Mouse (Mus musculus) neural tube, embryonic 14.5 days (tissue): ENCODE measurements at regions not wholly inside any gene's neighbourhood (a gene's known extent, or its start where the extent isn't known, plus 50 kb on each side); places are given as distances from the start of the nearest gene placed in this dataset.
"Not testable (repeated sequence)": the region's sequence is repeated elsewhere in the genome, so short reads cannot be mapped to it uniquely, and the experiment has no call there.

Source experiments
- ATAC-seq: fragments of 200-750 bp; cut with Nextera tagmentation; 2 replicates; pipeline ENCODE4 v1.8.0; 2017; ENCODE audit warnings: low read depth, mild to moderate bottlenecking, moderate TSS enrichment, moderate library complexity
- H3K27ac ChIP-seq: fragments of 300-500 bp; sonication (generic); 2 replicates; pipeline ENCODE4 v1.5.1; 2014; ENCODE audit warnings: low read depth, mild to moderate bottlenecking, control low read depth, low read length, moderate library complexity, mixed read lengths
- H3K27me3 ChIP-seq: fragments of 300-500 bp; sonication (generic); 2 replicates; pipeline ENCODE4 v1.6.1; 2014; ENCODE audit warnings: low read length; ENCODE audit not compliant: control insufficient read depth, insufficient read depth
- H3K36me3 ChIP-seq: fragments of 300-500 bp; sonication (generic); 2 replicates; pipeline ENCODE4 v1.6.1; 2014; ENCODE audit warnings: low read length, mixed read lengths; ENCODE audit not compliant: control insufficient read depth, insufficient read depth
- H3K4me1 ChIP-seq: fragments of 300-500 bp; sonication (generic); 2 replicates; pipeline ENCODE4 v1.6.1; 2014; ENCODE audit warnings: low read length; ENCODE audit not compliant: control insufficient read depth, insufficient read depth
- H3K4me2 ChIP-seq: fragments of 300-500 bp; sonication (generic); 2 replicates; pipeline ENCODE4 v1.6.1; 2014; ENCODE audit warnings: mild to moderate bottlenecking, low read depth, low read length, control low read depth
- H3K4me3 ChIP-seq: fragments of 300-500 bp; sonication (generic); 2 replicates; pipeline ENCODE4 v1.5.1; 2014; ENCODE audit warnings: low read depth, low read length, control low read depth, mixed read lengths
- H3K9ac ChIP-seq: fragments of 300-500 bp; sonication (generic); replicated peaks from 2 replicates; pipeline ENCODE4 v1.6.1; 2014; ENCODE audit warnings: low read depth, mild to moderate bottlenecking, control low read depth, low read length, mixed read lengths
- H3K9me3 ChIP-seq: fragments of 300-500 bp; sonication (generic); 2 replicates; pipeline ENCODE4 v1.6.1; 2016; ENCODE audit warnings: low read length; ENCODE audit not compliant: control insufficient read depth
- WGBS: fragments of 180-500 bp; shearing (Covaris S2); extraction: QIAGEN DNeasy Blood & Tissue Kit; methylation state at CpG from one replicate; pipeline ENCODE4 v1.1.7; 2014; 5-methylcytosine and 5-hydroxymethylcytosine counted together

GRCm38 (mm10) chr7:63997997-63998396 lies 59.3 kb upstream of the Klf13 start:
- no peak overlapping the region for H3K9ac ChIP-seq
- no peaks in the 10 kb centered on the region for H3K9me3 ChIP-seq

DNA sequence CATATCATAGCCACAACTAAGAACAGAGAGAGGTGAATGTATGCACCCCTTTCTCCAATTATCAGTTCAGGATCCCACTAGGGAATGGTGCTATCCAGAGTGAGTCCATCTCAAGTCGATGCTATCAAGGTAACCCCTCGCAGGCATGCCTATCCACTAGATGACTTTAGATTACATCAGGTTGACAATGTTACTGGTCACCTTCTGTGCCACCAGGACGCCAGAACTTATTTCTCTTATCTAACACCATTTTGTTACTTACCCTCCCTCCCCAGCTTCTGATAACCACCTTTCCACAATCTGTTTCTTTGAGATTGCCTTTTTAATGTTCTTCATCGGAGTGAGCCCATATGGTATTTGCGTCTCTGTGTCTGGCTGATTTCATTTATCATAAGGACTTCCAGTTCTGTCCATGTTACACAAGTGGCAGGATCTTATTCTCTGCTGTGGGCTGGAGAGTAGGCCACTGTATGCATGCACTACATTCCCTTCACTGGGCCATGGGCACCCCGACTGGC lies 57.9 kb upstream of the Klf13 start:
- Histone ChIP-seq H3K4me3 (no peak overlapping the region), H3K4me2 (no peak overlapping the region), H3K36me3 (no peaks in the 10 kb centered on the region), H3K4me1 (no peaks in the 10 kb centered on the region), H3K9me3 (no peaks in the 10 kb centered on the region), H3K27ac (no peak overlapping the region), H3K9ac (no peak overlapping the region), H3K27me3 (no peaks in the 10 kb centered on the region)
- 90% methylated on average over 6 of the region's 6 CpGs for WGBS
- no peak for ATAC-seq

More at GRCm38 (mm10) chr7:63997997-63998396, 59.3 kb upstream of the Klf13 start:
- H3K4me3 ChIP-seq: no peak overlapping the region
- no peak overlapping the region for H3K27ac ChIP-seq
- ATAC-seq: no peak
- no peaks in the 10 kb centered on the region for H3K36me3 ChIP-seq
- H3K4me1 ChIP-seq: no peaks in the 10 kb centered on the region
- WGBS: 70% methylated on average over 3 of the region's 3 CpGs
- no peak overlapping the region for H3K4me2 ChIP-seq
- no peaks in the 10 kb centered on the region for H3K27me3 ChIP-seq

- WGBS: 93% methylated on average over 3 of the region's 3 CpGs
- ATAC-seq: no peak
- no peaks in the 10 kb centered on the region for H3K27me3 ChIP-seq
- H3K27ac ChIP-seq: no peak overlapping the region
- no peak overlapping the region for H3K4me3 ChIP-seq
- no peak overlapping the region for H3K4me2 ChIP-seq
- H3K9ac ChIP-seq: no peak overlapping the region
- no peaks in the 10 kb centered on the region for H3K4me1 ChIP-seq
- no peaks in the 10 kb centered on the region for H3K9me3 ChIP-seq
- no peaks in the 10 kb centered on the region for H3K36me3 ChIP-seq
These were observed 56.7 kb upstream of the Klf13 start for GRCm38 (mm10) chr7:63995255-63995980.

DNA sequence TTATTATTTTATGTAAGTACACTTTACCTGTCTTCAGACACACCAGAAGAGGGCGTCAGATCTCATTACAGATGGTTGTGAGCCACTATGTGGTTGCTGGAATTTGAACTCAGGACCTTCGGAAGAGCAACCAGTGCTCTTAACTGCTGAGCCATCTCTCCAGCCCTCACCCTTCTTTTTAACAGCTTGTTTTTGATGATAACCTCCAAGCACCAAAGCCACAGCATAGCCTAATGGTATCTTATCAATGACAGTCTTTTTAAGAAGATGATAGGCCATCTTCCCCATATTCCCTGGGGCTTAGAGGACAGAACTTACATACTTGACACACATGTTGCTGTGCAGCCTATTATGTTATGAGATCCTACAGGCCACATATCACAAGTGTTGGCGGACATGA lies 56.1 kb upstream of the Klf13 start:
- 82% methylated on average over 3 of the region's 3 CpGs for WGBS
- H3K9me3 ChIP-seq, H3K9ac ChIP-seq, H3K36me3 ChIP-seq, H3K4me2 ChIP-seq, ATAC-seq, H3K4me1 ChIP-seq, H3K27ac ChIP-seq, H3K4me3 ChIP-seq, H3K27me3 ChIP-seq: not testable (repeated sequence)

- no peaks in the 10 kb centered on the region for H3K36me3 ChIP-seq
- no peaks in the 10 kb centered on the region for H3K27me3 ChIP-seq
- no peak for ATAC-seq
- no peak overlapping the region for H3K9ac ChIP-seq
- no peaks in the 10 kb centered on the region for H3K9me3 ChIP-seq
- H3K4me2 ChIP-seq: no peak overlapping the region
- no peak overlapping the region for H3K27ac ChIP-seq
- no peak overlapping the region for H3K4me3 ChIP-seq
- 96% methylated on average over 13 of the region's 13 CpGs for WGBS
- H3K4me1 ChIP-seq: peaks cover 2% of the 10 kb centered on the region; the same call in 1 of the 2 replicates
These were observed 53.4 kb upstream of the Klf13 start for GRCm38 (mm10) chr7:63992155-63992554.

DNA sequence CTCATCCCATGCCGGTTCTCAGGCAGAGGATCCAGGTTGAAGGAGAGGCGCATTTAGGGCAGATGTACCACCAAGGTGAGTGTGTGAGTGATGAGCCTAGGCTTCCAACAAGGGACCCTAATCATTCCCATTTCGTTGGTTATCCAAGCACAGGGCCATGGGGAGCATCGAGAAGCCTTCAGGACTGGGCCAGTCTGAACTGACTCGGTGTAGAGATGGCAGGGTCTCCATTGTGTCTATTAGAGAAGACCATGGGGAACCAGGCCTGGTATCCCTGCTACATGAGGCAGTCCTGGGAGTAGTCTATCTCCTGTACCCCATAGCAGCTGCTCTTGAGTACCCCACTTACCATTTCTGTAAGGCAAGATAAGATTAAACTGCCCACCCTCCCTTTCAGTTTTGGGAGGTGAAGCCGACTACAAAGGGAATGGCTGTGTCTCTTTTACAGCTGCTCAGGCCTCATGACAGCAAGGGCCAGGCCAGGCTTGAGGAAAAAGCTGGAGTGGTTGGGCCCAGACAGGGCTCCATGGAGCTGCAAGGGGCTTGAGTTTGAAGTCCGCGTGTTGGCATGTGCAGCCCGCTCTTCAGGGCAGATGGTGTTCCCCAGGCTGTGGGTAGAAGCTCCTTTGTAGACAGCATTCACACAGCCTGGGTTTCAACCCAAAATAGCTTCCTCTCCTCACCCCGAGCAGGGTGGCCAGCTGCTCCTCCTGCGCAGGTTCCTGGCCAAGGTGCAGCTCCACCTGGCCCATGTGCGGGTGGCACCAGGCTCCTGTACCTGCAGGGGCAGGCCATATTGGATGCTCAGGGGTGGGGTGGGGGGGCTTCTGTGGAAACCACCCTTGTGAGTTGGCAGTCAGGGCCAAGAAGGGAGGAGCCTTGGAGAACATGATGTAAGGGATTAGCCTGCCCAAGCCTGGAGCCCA lies 52.6 kb upstream of the Klf13 start:
- H3K27me3 ChIP-seq: no peaks in the 10 kb centered on the region
- H3K4me2 ChIP-seq: no peak overlapping the region
- H3K4me3 ChIP-seq: no peak overlapping the region
- no peaks in the 10 kb centered on the region for H3K36me3 ChIP-seq
- H3K27ac ChIP-seq: no peak overlapping the region
- H3K9me3 ChIP-seq: no peaks in the 10 kb centered on the region
- WGBS: 90% methylated on average over 12 of the region's 12 CpGs
- no peak for ATAC-seq
- no peak overlapping the region for H3K9ac ChIP-seq
- H3K4me1 ChIP-seq: peaks cover 11% of the 10 kb centered on the region

DNA sequence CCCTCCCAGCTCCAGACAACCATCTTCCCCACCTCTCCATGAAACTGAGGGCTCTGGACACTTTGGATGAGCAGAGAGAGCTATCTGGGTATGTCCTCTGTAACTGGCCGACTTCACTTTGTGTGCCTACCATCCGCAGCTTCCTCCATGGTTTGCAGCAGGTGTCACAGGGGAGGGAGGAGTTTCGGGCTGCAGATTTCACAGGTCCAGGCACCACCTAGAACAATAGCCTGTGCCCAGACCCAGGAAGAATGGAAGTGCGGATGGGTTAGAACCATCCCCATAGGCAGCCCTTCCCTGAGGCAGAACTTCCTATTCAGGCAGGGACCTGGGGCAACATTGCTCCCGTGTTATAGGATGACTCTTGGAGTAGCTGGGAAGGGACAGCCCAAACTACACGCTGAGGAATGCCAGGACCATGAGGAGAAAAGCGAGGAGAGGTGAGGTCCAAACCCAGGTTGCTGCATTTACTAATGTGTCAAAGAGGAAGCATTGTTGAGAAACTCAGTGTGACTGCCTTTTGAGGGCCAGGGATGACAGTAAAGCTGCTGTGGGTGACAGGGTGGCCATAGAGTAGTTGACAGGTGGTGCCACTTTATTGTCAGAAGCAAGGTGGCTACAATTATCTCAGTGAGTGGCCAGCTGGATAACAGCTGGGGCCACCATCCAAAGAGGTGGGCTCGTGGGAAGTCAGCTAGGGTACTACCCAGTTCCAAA lies 51.8 kb upstream of the Klf13 start:
- H3K4me2 ChIP-seq: no peak overlapping the region
- H3K36me3 ChIP-seq: no peaks in the 10 kb centered on the region
- 82% methylated on average over 8 of the region's 8 CpGs for WGBS
- no peaks in the 10 kb centered on the region for H3K27me3 ChIP-seq
- H3K4me1 ChIP-seq: peaks cover 13% of the 10 kb centered on the region
- H3K9me3 ChIP-seq: no peaks in the 10 kb centered on the region
- no peak overlapping the region for H3K9ac ChIP-seq
- H3K4me3 ChIP-seq: no peak overlapping the region
- no peak for ATAC-seq
- H3K27ac ChIP-seq: no peak overlapping the region

DNA sequence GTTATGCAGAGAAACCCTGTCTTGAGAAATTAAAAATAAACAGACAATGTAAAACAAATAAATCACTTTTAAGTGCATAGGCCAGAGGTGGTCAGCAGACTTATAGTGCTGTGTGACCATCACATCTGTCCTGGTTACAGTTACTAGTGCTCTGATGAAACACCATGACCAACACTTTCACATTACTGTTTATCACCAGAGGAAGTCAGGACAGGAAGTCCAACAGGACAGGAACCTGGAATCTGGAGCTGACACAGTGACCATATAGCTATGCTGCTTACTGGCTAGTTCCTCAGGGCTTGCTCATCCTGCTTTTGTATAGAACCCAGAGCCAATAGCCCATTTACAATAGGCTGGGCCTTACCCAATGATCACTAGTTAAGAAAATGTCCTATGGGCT lies 51.0 kb upstream of the Klf13 start:
- Histone ChIP-seq H3K9me3 (no peaks in the 10 kb centered on the region), H3K9ac (no peak overlapping the region), H3K36me3 (no peaks in the 10 kb centered on the region), H3K4me1 (peaks cover 13% of the 10 kb centered on the region), H3K4me3 (no peak overlapping the region), H3K27ac (no peak overlapping the region), H3K27me3 (no peaks in the 10 kb centered on the region), H3K4me2 (no peak overlapping the region)
- ATAC-seq: no peak
